Mouse (Mus musculus) cerebellum, adult 9-10 months (tissue): ENCODE data around the gene Ano9.

Source experiments
- DNase-seq: peaks from one replicate; pipeline ENCODE4 v3.0.0; 2022

Ano9 gene

DNA sequence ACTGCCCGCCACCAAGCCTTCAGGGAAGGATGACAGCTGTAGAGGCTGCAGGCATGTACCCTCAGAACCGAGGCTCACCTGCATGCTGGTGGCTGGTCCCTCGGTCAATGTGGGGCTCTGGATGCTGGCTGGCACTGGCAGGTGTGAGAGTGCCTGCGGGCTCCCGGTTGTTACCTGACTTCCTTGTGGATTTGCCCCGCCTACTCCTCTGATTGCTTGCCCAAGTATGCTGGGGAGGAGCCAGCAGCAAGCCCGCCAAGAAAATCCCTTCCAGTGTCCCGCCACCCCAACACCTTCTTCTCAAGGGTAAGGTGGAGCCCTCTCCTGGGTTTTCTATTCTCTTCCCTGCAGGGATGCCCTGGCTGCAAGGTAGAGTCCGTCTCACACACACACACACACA lies at the start of gene Ano9:
Gene Ano9 (minus strand): TSS at position 171 of the 400 bp plus-strand sequence.
- DNase-seq, result no peak

- no peak for DNase-seq
Observed at GRCm38 (mm10) chr7:141164850-141165249, 47.2 kb upstream of the Ano9 start.

GRCm38 (mm10) chr7:141164397-141164796 lies 46.8 kb upstream of the Ano9 start:
- DNase-seq, result no peak

DNA sequence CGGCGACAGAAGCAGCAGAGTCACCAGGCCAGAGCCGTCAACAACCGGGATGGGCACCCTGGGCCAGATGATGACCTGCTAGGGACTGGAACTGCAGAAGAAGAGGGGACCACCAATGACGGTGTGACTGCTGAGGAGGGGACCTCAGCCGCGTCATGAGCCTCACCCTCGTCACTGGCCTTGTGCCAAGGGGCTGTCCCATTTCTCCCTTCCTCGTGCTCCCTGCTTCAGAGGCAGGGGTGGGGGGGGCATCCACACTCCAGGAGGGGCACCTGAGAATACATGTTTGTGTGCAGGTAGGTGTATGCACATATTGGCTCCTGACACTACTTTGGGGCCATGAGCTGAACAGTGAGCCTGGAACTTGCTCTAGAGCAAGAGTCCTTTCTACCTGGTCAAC lies 37.8 kb upstream of the Ano9 start:
- DNase-seq, result no peak

DNA sequence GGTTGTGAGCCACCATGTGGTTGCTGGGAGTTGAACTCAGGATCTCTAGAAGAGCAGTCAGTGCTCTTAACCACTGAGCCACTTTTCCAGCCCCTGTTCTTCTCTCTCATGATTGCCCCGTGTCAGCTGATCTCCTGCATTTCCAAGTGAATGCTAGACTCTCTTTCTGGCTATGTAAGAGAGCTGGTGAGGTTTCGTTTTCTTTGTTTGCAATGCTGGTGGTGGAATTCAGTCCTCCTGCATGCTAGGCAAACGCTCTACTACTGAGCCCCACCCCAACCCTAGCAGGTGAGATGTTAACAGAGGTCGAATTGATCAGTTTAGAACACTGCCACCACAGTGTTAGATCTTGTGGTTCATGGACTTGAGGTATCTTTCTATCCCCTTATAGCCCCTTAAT lies 31.0 kb upstream of the Ano9 start:
- DNase-seq, result no peak

DNA sequence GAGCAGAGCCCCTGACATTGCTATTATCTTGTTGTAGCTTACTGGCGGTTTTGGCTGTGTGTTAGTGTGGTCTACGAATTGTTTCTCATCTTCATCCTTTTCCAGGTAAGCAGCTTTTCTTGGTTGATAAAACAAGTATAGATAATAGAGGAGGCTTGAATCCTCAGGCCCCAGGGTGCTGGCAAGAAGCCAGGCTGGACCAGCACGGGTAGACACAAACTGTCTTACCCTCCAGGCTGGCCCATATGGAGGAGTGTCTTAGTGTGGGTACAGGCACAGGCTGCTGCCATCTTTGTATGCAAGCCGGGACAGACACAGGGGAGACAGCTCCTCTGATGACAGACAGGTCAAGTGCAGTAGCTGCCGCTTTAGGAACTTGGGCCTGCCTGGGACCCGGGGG lies 29.4 kb upstream of the Ano9 start:
- DNase-seq, result peak; percentile 59

- DNase-seq, result no peak
Observed at GRCm38 (mm10) chr7:141146043-141146595, 28.5 kb upstream of the Ano9 start.

DNA sequence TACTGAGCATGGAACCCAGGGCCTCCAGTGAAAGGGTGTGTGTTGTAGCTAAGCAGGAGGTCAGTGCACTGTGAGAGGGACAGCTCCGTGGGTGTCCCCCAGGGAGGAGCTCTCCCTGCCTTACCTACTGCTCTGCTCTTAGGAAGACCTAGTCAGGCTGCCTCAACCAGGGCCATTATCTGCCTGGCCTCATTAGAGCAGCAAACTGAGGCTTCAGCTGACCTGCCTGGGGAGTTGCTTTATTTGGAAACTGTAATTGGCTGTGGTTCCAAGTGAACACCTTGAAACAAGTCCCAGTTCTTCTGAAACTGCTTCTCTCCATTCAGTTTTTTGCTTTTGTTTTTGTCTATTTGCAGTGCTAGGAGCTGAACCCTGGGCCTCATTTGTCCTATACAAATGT lies 27.8 kb upstream of the Ano9 start:
- DNase-seq, result peak; percentile 71

- DNase-seq, result no peak
Observed at GRCm38 (mm10) chr7:141144650-141145049, 27.0 kb upstream of the Ano9 start.

DNA sequence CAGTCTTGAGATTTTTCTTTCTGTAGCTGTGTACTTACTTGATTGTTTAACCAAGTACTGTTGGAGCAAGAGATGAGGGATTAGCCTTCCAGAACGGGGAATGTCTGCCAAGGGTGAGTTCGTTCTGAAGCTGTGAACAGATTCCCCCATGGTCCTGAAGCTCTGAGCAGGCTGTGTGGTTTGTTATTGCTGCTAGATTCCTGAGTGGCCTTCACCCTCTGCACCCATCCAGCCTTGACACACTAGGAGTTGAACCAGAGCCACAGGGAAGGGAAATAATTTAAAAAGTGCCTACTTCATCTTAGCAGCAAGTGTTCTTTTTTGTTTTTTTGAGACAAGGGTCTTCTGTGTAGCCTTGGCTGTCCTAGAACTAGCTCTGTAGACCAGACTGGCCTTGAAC lies 26.3 kb upstream of the Ano9 start:
- no peak for DNase-seq

GRCm38 (mm10) chr7:141143112-141143511 lies 25.5 kb upstream of the Ano9 start:
- no peak for DNase-seq

DNA sequence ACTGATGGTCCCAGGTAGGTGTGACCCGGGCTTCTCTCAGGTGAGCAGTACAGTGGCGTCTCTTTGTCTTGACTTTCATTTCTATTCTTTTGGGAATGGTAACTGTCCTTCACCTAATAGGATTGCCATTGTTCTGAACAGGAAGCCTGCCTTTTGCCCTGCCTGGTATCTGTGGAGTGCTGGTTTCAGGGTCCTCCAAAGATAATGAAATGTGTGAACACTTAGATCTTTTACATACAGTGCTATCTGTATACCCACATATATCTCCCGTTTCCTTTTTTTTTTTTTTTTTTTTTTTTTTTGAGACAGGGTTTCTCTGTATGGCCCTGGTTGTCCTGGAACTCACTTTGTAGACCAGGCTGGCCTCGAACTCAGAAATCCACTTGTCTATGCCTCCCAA lies 23.7 kb upstream of the Ano9 start:
- DNase-seq, result no peak

DNA sequence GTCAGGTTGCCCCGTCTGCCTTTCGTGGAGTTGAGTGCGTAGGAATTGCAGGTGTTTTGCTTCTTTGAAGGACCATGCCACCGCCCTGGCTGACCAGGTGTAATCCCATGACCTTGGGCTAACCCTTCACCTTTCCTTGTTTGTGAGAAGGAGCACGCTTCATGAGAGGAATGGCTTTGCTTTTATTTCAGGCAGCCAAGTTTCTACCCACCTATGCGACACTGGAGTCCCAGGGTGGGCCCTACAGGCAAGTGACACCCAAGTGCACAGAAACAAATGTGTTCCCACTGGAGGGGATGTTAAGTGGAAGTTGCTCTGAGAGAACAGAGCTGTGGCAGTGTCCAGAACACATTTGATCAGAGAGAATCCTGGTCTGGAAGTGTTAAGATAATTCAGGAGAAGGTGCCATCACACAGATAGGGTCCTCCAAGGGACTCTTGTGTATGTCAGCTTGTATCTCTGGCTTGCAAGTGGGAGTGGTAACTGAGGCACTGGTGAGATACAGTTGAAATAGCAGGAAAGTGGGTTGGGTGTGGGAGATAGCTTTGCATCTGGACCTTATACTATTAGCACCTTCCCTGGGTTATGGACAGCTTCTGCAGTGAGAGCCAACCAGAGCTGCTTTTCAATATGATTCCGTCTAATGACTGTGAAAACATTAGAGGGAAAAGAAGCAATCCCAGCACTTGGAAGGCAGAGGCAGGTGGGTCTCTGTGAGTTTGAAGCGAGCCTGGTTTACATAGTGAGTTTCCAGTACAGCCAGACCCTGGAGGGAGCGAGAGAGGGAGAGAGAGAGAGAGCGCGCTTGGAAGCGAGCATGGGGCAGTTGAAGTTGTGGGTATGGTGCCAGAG lies 14.5 kb upstream of the Ano9 start:
- DNase-seq, result no peak

GRCm38 (mm10) chr7:141131024-141131820 lies 13.6 kb upstream of the Ano9 start:
- peak; percentile 89 for DNase-seq

DNA sequence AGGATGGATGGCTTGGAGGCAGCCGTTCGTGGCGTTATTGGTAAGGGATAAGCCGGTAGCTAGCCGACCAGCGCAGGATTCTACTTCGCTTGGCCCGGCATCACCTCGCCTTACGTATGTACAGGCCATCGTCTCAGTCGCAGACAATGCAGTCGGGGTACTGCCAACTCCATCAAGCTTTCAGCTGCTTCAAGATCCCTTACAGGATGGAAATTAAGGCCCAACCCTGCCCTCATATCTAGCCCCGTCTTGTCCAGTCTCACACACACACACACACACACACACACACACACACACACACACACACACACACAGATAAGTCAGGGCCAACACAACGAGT lies 5.9 kb upstream of the Ano9 start:
- no peak for DNase-seq

- DNase-seq, result peak; percentile 94
Observed at GRCm38 (mm10) chr7:141122689-141123516, 5.3 kb upstream of the Ano9 start.

GRCm38 (mm10) chr7:141122245-141122644 lies 4.6 kb upstream of the Ano9 start, which contains the start of gene Ptdss2:
Gene Ptdss2 (plus strand): TSS chr7:141122382.
- DNase-seq, result peak; percentile 51

DNA sequence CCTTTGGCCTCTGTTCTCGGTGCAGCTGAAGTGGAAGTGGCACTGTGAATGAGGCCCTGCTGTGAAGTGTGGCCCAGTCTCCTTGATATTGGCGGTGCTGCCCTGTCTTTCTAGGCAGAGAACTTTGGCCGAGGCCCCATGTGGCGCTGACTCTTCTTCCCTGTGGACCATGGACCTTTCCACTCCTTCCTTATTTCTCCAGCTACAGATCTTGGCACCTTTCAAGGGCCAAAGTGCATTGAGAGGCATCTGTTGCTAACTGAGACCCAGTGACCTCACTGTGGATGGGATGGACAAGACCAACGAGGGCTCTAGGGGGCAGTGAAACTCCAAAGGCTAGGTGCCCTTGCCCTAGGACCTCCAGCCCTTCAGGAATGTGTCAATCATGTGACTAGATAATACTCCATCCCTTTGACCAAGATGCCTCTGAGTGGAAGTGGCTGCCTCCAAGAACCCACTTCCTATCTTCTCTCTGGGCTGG lies 3.5 kb upstream of the Ano9 start:
- DNase-seq, result no peak

- no peak for DNase-seq
Observed at GRCm38 (mm10) chr7:141120605-141121004, 3.0 kb upstream of the Ano9 start.

DNA sequence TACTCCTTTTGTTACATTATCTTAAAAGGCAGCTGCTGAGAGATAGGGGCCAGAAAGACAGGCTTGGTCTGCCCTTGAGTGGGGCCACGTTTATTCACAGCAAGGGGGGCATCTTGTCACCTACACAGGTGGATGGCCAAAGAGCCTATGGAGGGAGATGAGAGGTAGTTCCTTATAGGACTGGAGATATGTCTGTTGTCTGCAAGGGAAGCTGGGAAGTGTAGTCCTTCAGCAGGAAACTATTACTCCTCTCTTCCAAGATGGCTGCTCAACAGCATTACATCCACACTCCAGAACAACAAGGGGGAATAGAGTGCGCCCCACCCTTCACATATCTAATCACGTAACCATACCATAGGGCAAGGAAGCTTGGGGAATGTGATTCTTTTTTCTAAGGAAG lies 1.9 kb upstream of the Ano9 start:
- DNase-seq, result no peak

GRCm38 (mm10) chr7:141115874-141116273 lies 1.7 kb downstream of the Ano9 start:
- no peak for DNase-seq

- DNase-seq, result no peak
Observed at GRCm38 (mm10) chr7:141103161-141103560, 14.4 kb downstream of the Ano9 start.
